Mouse (Mus musculus) C2C12 (cell line): ENCODE data around the gene Wbp4.

Experiments
- CEBPB ChIP-seq: IDR thresholded peaks from one replicate; pipeline ENCODE4 v1.6.1; 2011; ENCODE audit warnings: low read depth, mild to moderate bottlenecking, control low read depth, moderate library complexity
- CTCF ChIP-seq: IDR thresholded peaks from one replicate; pipeline ENCODE4 v1.5.1; 2011; ENCODE audit not compliant: control insufficient read depth, insufficient read depth, insufficient read length
- MAX ChIP-seq: IDR thresholded peaks from one replicate; pipeline ENCODE4 v1.6.1; 2011; ENCODE audit warnings: mild to moderate bottlenecking, control low read depth
- MYOG ChIP-seq: IDR thresholded peaks from one replicate; pipeline ENCODE4 v1.6.1; 2011; ENCODE audit not compliant: control insufficient read depth, insufficient read length; ENCODE audit errors: extremely low read depth

GRCm38 (mm10) chr14:79482747-79483355, 1.5 kb upstream of the Wbp4 start:
- TF ChIP-seq CTCF, result no peak
- no peak for TF ChIP-seq MAX
- no peak for TF ChIP-seq CEBPB
- no peak for TF ChIP-seq MYOG
